Mouse (Mus musculus) stomach, embryonic 14.5 days (tissue): ENCODE data around the gene Ints14. TPM values are rescaled to one million over a fixed set of nuclear protein-coding genes. Genes with fewer than 3 reads are reported as not detected.
"Not testable (repeated sequence)": the region's sequence is repeated elsewhere in the genome, so short reads cannot be mapped to it uniquely, and the experiment has no call there.

Experiments
- ATAC-seq: fragments of 200-750 bp; cut with Nextera tagmentation; 2 replicates; pipeline ENCODE4 v1.8.0; 2017; ENCODE audit warnings: low read depth, moderate TSS enrichment; ENCODE audit not compliant: insufficient number of reproducible peaks, insufficient read depth, low FRiP score
- H3K27ac ChIP-seq: fragments of 300-500 bp; sonication (generic); 2 replicates; pipeline ENCODE4 v1.5.1; 2014; ENCODE audit warnings: mild to moderate bottlenecking, low read length, moderate library complexity, mixed read lengths
- H3K27me3 ChIP-seq: fragments of 300-500 bp; sonication (generic); 2 replicates; pipeline ENCODE4 v1.6.1; 2014; ENCODE audit warnings: low read length, control low read depth, mixed read lengths; ENCODE audit not compliant: control insufficient read depth, insufficient read depth
- H3K36me3 ChIP-seq: fragments of 300-500 bp; sonication (generic); 2 replicates; pipeline ENCODE4 v1.6.1; 2014; ENCODE audit warnings: mild to moderate bottlenecking, control low read depth, low read length, moderate library complexity, mixed read lengths; ENCODE audit not compliant: control insufficient read depth, insufficient read depth
- H3K4me1 ChIP-seq: fragments of 300-500 bp; sonication (generic); 2 replicates; pipeline ENCODE4 v1.6.1; 2014; ENCODE audit warnings: low read length, control low read depth, mixed read lengths; ENCODE audit not compliant: control insufficient read depth, insufficient read depth
- H3K4me2 ChIP-seq: fragments of 300-500 bp; sonication (generic); replicated peaks from 2 replicates; pipeline ENCODE4 v1.6.1; 2014; ENCODE audit warnings: low read depth, low read length, control low read depth
- H3K4me3 ChIP-seq: fragments of 300-500 bp; sonication (generic); 2 replicates; pipeline ENCODE4 v1.5.1; 2014; ENCODE audit warnings: low read depth, low read length, control low read depth
- H3K9ac ChIP-seq: fragments of 300-500 bp; sonication (generic); replicated peaks from 2 replicates; pipeline ENCODE4 v1.6.1; 2014; ENCODE audit warnings: low read depth, mild to moderate bottlenecking, control low read depth, low read length, moderate library complexity, mixed read lengths
- H3K9me3 ChIP-seq: fragments of 300-500 bp; sonication (generic); 2 replicates; pipeline ENCODE4 v1.6.1; 2016; ENCODE audit warnings: low read depth, low read length, control low read depth; ENCODE audit not compliant: control insufficient read depth
- WGBS: fragments of 180-500 bp; shearing (Covaris S2); extraction: QIAGEN DNeasy Blood & Tissue Kit; methylation state at CpG from one replicate; pipeline ENCODE4 v1.1.7; 2014; 5-methylcytosine and 5-hydroxymethylcytosine counted together
- polyA plus RNA-seq: library from polyadenylated mRNA; unstranded; fragments of >200 nt; fragmentation: Nextera tagmentation; extraction: Ambion mirVana; gene quantifications from 2 replicates; pipeline ENCODE4 v1.2.1, GENCODE M21; 2014

Gene Ints14
- polyA plus RNA-seq, 1 experiment from 2014 or later: 53.2 TPM

GRCm38 (mm10) chr9:64980548-64980947 lies 19.8 kb downstream of the Ints14 start:
- no peaks in the 10 kb centered on the region for H3K9me3 ChIP-seq
- no peak overlapping the region for H3K4me3 ChIP-seq
- H3K36me3 ChIP-seq: peaks cover 88% of the 10 kb centered on the region
- H3K4me2 ChIP-seq: no peak overlapping the region
- no peak for ATAC-seq
- H3K27me3 ChIP-seq: no peaks in the 10 kb centered on the region
- H3K4me1 ChIP-seq: no peaks in the 10 kb centered on the region
- H3K27ac ChIP-seq: no peak overlapping the region
- 68% methylated on average over 3 of the region's 3 CpGs for WGBS
- no peak overlapping the region for H3K9ac ChIP-seq

GRCm38 (mm10) chr9:64981904-64982303 lies 21.2 kb downstream of the Ints14 start:
- Histone ChIP-seq H3K4me1 (no peaks in the 10 kb centered on the region), H3K9me3 (no peaks in the 10 kb centered on the region), H3K27me3 (no peaks in the 10 kb centered on the region), H3K9ac (no peak overlapping the region), H3K27ac (no peak overlapping the region), H3K36me3 (peaks cover 87% of the 10 kb centered on the region), H3K4me3 (no peak overlapping the region), H3K4me2 (no peak overlapping the region)
- 89% methylated on average over 1 of the region's 1 CpGs for WGBS
- ATAC-seq: no peak

- Histone ChIP-seq H3K4me1 (no peaks in the 10 kb centered on the region), H3K27me3 (no peaks in the 10 kb centered on the region), H3K4me2 (no peak overlapping the region), H3K9ac (no peak overlapping the region), H3K9me3 (no peaks in the 10 kb centered on the region), H3K4me3 (no peak overlapping the region), H3K27ac (no peak overlapping the region), H3K36me3 (peaks cover 73% of the 10 kb centered on the region)
- 64% methylated on average over 8 of the region's 8 CpGs for WGBS
- no peak for ATAC-seq
Measured at GRCm38 (mm10) chr9:64985037-64985794, 24.5 kb downstream of the Ints14 start.

- ATAC-seq: no peak
- H3K27ac ChIP-seq: no peak overlapping the region
- H3K4me1 ChIP-seq: no peaks in the 10 kb centered on the region
- 87% methylated on average over 9 of the region's 9 CpGs for WGBS
- no peak overlapping the region for H3K4me2 ChIP-seq
- H3K4me3 ChIP-seq: no peak overlapping the region
- H3K9me3 ChIP-seq: no peaks in the 10 kb centered on the region
- H3K9ac ChIP-seq: no peak overlapping the region
- no peaks in the 10 kb centered on the region for H3K27me3 ChIP-seq
- H3K36me3 ChIP-seq: peaks cover 73% of the 10 kb centered on the region
Measured at GRCm38 (mm10) chr9:64985807-64986206, 25.1 kb downstream of the Ints14 start.

- Histone ChIP-seq H3K4me1 (no peaks in the 10 kb centered on the region), H3K36me3 (peaks cover 69% of the 10 kb centered on the region), H3K27me3 (no peaks in the 10 kb centered on the region), H3K9ac (no peak overlapping the region), H3K27ac (no peak overlapping the region), H3K9me3 (no peaks in the 10 kb centered on the region), H3K4me2 (no peak overlapping the region), H3K4me3 (no peak overlapping the region)
- no peak for ATAC-seq
- 86% methylated on average over 2 of the region's 2 CpGs for WGBS
Measured at GRCm38 (mm10) chr9:64987651-64988050, 26.9 kb downstream of the Ints14 start.

- Histone ChIP-seq H3K4me2 (no peak overlapping the region), H3K4me3 (no peak overlapping the region), H3K4me1 (no peaks in the 10 kb centered on the region), H3K27me3 (no peaks in the 10 kb centered on the region), H3K36me3 (peaks cover 70% of the 10 kb centered on the region), H3K27ac (no peak overlapping the region), H3K9me3 (no peaks in the 10 kb centered on the region), H3K9ac (no peak overlapping the region)
- ATAC-seq: no peak
- WGBS: 85% methylated on average over 6 of the region's 6 CpGs
Measured at GRCm38 (mm10) chr9:64988443-64988842, 27.7 kb downstream of the Ints14 start.

- Histone ChIP-seq H3K4me2 (no peak overlapping the region), H3K36me3 (peaks cover 55% of the 10 kb centered on the region)
Measured at GRCm38 (mm10) chr9:64990291-64990690, 29.6 kb downstream of the Ints14 start.

GRCm38 (mm10) chr9:64995464-64995863 lies 34.8 kb downstream of the Ints14 start:
- 71% methylated on average over 1 of the region's 1 CpGs for WGBS

More at GRCm38 (mm10) chr9:64990291-64990690, 29.6 kb downstream of the Ints14 start:
- Histone ChIP-seq H3K27ac (no peak overlapping the region), H3K4me1 (no peaks in the 10 kb centered on the region), H3K9me3 (no peaks in the 10 kb centered on the region), H3K27me3 (no peaks in the 10 kb centered on the region), H3K4me3 (no peak overlapping the region), H3K9ac (no peak overlapping the region)
- 79% methylated on average over 7 of the region's 7 CpGs for WGBS
- ATAC-seq: no peak

GRCm38 (mm10) chr9:65001481-65001880 lies 40.8 kb downstream of the Ints14 start:
- WGBS: 83% methylated on average over 4 of the region's 4 CpGs
- no peak overlapping the region for H3K4me3 ChIP-seq
- ATAC-seq: no peak
- H3K27me3 ChIP-seq: no peaks in the 10 kb centered on the region
- no peaks in the 10 kb centered on the region for H3K4me1 ChIP-seq
- peaks cover 40% of the 10 kb centered on the region for H3K36me3 ChIP-seq
- H3K9ac ChIP-seq: no peak overlapping the region
- H3K4me2 ChIP-seq: no peak overlapping the region
- H3K27ac ChIP-seq: no peak overlapping the region
- no peaks in the 10 kb centered on the region for H3K9me3 ChIP-seq

More at GRCm38 (mm10) chr9:64995464-64995863, 34.8 kb downstream of the Ints14 start:
- not testable (repeated sequence) for H3K27ac ChIP-seq, H3K4me3 ChIP-seq, H3K9me3 ChIP-seq, H3K27me3 ChIP-seq, H3K4me2 ChIP-seq, H3K4me1 ChIP-seq, H3K9ac ChIP-seq, ATAC-seq
- H3K36me3 ChIP-seq: peaks cover 42% of the 10 kb centered on the region
